Mouse (Mus musculus) heart, postnatal 0 days (tissue): ENCODE data around the gene Nrxn3. TPM values are rescaled to one million over a fixed set of nuclear protein-coding genes. Genes with fewer than 3 reads are reported as not detected.

ENCODE experiments used
- ATAC-seq: fragments of 200-750 bp; cut with Nextera tagmentation; 2 replicates; pipeline ENCODE4 v1.8.0; 2017; ENCODE audit warnings: low read depth, moderate number of reproducible peaks, moderate library complexity; ENCODE audit not compliant: insufficient read depth
- DNase-seq: peaks from one replicate; pipeline ENCODE4 v3.0.0-alpha.2; 2016; ENCODE audit warnings: low spot score
- H3K27ac ChIP-seq: fragments of 300-500 bp; sonication (generic); 2 replicates; pipeline ENCODE4 v1.5.1; 2014; ENCODE audit warnings: low read depth, mild to moderate bottlenecking
- H3K27me3 ChIP-seq: fragments of 300-500 bp; sonication (generic); 2 replicates; pipeline ENCODE4 v1.6.1; 2014; ENCODE audit warnings: low read length, mixed read lengths; ENCODE audit not compliant: control insufficient read depth, insufficient read depth
- H3K36me3 ChIP-seq: fragments of 300-500 bp; sonication (generic); replicated peaks from 2 replicates; pipeline ENCODE4 v1.6.1; 2014; ENCODE audit warnings: low read length, mixed read lengths; ENCODE audit not compliant: control insufficient read depth, insufficient read depth
- H3K4me1 ChIP-seq: fragments of 300-500 bp; sonication (generic); 2 replicates; pipeline ENCODE4 v1.6.1; 2014; ENCODE audit warnings: antibody characterized with exemption; ENCODE audit not compliant: control insufficient read depth, insufficient read depth
- H3K4me2 ChIP-seq: fragments of 300-500 bp; sonication (generic); 2 replicates; pipeline ENCODE4 v1.6.1; 2014; ENCODE audit warnings: low read depth, mild to moderate bottlenecking, low read length, moderate library complexity
- H3K4me3 ChIP-seq: fragments of 300-500 bp; sonication (generic); 2 replicates; pipeline ENCODE4 v1.5.1; 2014; ENCODE audit warnings: low read depth, low read length
- H3K9ac ChIP-seq: fragments of 300-500 bp; sonication (generic); replicated peaks from 2 replicates; pipeline ENCODE4 v1.6.1; 2014; ENCODE audit warnings: low read depth, low read length, mixed read lengths
- H3K9me3 ChIP-seq: fragments of 300-500 bp; sonication (generic); replicated peaks from 2 replicates; pipeline ENCODE4 v1.6.1; 2016; ENCODE audit warnings: low read length; ENCODE audit not compliant: control insufficient read depth
- CTCF ChIP-seq: IDR thresholded peaks from 2 replicates; pipeline ENCODE4 v1.5.1; 2016; ENCODE audit warnings: antibody characterized with exemption, control low read depth, low read depth
- EP300 ChIP-seq: IDR thresholded peaks from 2 replicates; pipeline ENCODE4 v1.6.1; 2016; ENCODE audit warnings: antibody characterized with exemption, low read depth
- WGBS: fragments of 180-500 bp; shearing (Covaris S2); extraction: QIAGEN DNeasy Blood & Tissue Kit; methylation state at CpG from one replicate; pipeline ENCODE4 v1.1.7; 2014; 5-methylcytosine and 5-hydroxymethylcytosine counted together
- polyA plus RNA-seq: library from polyadenylated mRNA; unstranded; fragments of >200 nt; fragmentation: Nextera tagmentation; extraction: Ambion mirVana; gene quantifications from 2 replicates; pipeline ENCODE4 v1.2.1, GENCODE M21; 2015
- total RNA-seq: library from RNA; depleted of rRNA; stranded (reverse); fragments of >200 nt; gene quantifications from 2 replicates; pipeline ENCODE4 v1.2.3, GENCODE M21; 2014; ENCODE audit warnings: low replicate concordance

Nrxn3 gene
- total and polyA plus RNA-seq, 2 experiments from 2014 or later, result 1.0 to 1.8 TPM

DNA sequence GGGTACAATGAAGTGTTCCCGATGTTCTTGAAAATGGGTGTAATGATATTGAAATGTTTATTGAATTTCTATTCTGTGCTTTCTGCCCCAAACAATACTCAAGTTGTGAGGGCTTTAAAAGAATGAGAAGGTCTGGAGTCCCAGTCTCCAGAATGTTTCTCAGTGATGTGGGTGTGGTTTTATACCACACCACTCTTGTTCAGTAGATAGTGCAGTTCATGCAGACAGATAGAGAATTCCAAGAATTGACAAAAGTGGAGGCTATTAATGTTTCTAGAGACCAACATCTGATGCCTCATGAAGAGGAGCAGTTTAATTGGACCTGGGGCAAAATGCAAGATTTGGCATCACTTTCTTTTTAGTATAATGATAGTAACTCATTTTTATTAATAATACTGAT, 302.5 kb downstream of the Nrxn3 start:
- no peak overlapping the region for H3K4me2 ChIP-seq
- no peaks in the 10 kb centered on the region for H3K36me3 ChIP-seq
- no peak overlapping the region for H3K27ac ChIP-seq
- H3K27me3 ChIP-seq, result no peaks in the 10 kb centered on the region
- no peaks in the 10 kb centered on the region for H3K4me1 ChIP-seq
- no peak for ATAC-seq
- H3K4me3 ChIP-seq, result no peak overlapping the region
- no peak for TF ChIP-seq EP300
- no peak for TF ChIP-seq CTCF
- WGBS, result 89% methylated on average over 1 of the region's 1 CpGs
- no peak for DNase-seq
- no peak overlapping the region for H3K9ac ChIP-seq
- no peaks in the 10 kb centered on the region for H3K9me3 ChIP-seq

DNA sequence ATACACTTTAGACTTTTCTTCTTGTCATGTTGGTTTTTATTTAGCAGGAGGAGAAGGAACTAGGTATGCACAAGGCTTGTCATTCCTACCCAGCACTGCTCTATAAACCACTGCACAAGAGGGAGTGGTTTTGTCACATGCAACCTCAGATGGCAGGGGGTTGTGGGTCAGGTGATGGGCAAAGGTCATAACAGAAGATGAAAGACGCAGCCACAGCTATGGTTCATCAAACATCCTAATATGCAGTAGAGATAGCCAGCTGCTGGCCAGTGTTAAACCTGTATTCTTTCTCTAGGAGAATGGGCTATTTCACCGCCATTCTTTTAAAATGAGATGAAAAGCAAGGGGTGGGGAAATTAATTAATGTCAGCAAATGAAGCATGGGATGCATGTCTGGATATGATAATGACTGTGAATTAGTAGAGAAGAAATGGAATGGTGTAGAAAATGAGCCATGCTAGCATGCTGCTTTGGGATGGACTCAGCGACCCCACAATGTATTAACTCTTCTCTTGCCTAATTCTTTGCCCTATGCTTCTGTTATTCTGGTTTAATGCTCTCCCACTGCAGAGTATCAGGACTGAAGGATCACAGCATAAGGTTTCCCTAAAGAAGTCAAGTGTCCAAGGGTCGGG, 313.4 kb downstream of the Nrxn3 start:
- Histone ChIP-seq H3K9ac (no peak overlapping the region), H3K27ac (no peak overlapping the region), H3K9me3 (no peaks in the 10 kb centered on the region), H3K27me3 (no peaks in the 10 kb centered on the region), H3K36me3 (no peaks in the 10 kb centered on the region), H3K4me3 (no peak overlapping the region), H3K4me2 (no peak overlapping the region), H3K4me1 (no peaks in the 10 kb centered on the region)
- no peak for ATAC-seq
- DNase-seq, result no peak
- TF ChIP-seq EP300 (no peak), CTCF (no peak)
- WGBS, result 66% methylated on average over 4 of the region's 4 CpGs

DNA sequence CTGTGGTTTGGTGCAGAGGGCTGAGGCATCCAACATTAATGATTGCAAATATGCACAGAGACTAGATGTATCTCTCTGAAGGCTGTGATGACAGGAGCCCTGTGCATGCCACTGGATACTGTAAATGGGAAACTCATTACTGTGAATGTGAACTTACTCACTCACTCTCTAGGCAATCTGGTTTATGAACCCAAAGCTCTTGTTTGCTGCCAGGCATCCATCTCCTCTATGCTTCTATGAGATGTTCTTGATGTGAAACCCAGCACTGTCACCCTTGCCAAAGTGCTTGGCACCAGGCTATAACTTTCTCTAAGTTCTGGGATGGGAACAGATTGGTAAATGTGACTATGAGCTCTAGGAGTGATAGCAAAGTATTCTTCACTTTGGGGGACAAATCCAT, 317.5 kb downstream of the Nrxn3 start:
- no peaks in the 10 kb centered on the region for H3K9me3 ChIP-seq
- no peaks in the 10 kb centered on the region for H3K4me1 ChIP-seq
- H3K9ac ChIP-seq, result no peak overlapping the region
- no peak overlapping the region for H3K4me2 ChIP-seq
- ATAC-seq (no peak), DNase-seq (no peak)
- TF ChIP-seq EP300 (no peak), CTCF (no peak)
- no peak overlapping the region for H3K4me3 ChIP-seq
- H3K27me3 ChIP-seq, result no peaks in the 10 kb centered on the region
- no peak overlapping the region for H3K27ac ChIP-seq
- H3K36me3 ChIP-seq, result no peaks in the 10 kb centered on the region

DNA sequence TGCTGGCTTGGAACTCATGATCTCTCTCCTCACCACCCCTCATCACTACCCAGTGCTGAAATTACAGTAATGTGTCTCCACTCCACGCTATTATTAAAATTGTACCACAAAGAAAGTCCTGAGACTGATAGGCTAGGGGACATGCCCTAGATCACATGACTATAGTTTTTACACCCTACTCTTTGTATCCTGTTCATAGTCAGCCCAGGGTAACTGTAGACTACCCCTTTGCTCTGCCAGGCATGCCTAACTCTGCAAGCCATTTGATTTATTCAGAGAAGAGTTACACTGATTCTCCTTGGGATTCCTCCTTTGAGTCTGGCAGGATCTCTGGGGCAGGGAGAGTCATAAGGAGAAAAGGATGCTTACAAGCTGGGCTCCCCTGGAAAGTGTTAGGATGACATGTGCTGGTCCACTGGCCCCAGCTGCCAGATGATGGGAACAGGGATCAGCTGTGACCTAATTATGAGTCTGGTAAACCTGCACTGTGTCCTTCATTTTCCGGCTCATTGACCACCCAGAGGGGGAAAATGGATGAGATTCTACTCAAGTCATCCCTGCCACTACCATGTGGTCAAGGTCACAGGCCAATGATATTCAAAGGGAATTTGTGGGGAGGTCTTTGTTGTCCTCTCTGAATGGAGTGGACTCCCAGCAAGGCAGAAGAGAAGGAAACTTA, 318.9 kb downstream of the Nrxn3 start:
- no peaks in the 10 kb centered on the region for H3K36me3 ChIP-seq
- no peaks in the 10 kb centered on the region for H3K27me3 ChIP-seq
- no peak for ATAC-seq
- H3K27ac ChIP-seq, result no peak overlapping the region
- no peaks in the 10 kb centered on the region for H3K4me1 ChIP-seq
- no peak overlapping the region for H3K4me3 ChIP-seq
- H3K9ac ChIP-seq, result no peak overlapping the region
- no peak for DNase-seq
- TF ChIP-seq CTCF (no peak), EP300 (no peak)
- WGBS, result 63% methylated on average over 2 of the region's 2 CpGs
- H3K4me2 ChIP-seq, result no peak overlapping the region
- no peaks in the 10 kb centered on the region for H3K9me3 ChIP-seq

DNA sequence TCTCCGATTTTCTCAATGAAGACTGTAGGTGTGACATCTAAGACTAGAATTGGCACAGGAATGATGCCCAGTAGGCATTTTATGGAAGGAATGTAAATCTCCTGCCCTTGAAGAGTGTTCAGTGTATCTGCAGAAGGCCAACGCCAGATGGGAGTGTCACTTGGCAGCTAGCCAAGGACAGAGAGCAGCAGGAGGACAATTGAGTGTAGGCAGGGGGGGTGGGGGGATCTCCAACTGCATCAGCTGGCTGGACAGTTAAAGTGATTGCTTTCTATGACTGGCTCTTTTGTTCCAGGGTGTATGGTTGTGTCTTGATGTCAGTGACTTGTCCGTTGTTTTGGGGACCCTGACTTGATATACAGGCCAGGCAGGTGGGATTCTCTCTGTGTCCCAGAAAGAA, 326.6 kb downstream of the Nrxn3 start:
- Histone ChIP-seq H3K4me2 (no peak overlapping the region), H3K4me1 (no peaks in the 10 kb centered on the region), H3K36me3 (no peaks in the 10 kb centered on the region), H3K9me3 (no peaks in the 10 kb centered on the region), H3K27me3 (no peaks in the 10 kb centered on the region), H3K9ac (no peak overlapping the region), H3K4me3 (no peak overlapping the region), H3K27ac (no peak overlapping the region)
- TF ChIP-seq EP300 (no peak), CTCF (no peak)
- WGBS, result 22% methylated on average over 3 of the region's 3 CpGs
- DNase-seq (peak; percentile 16), ATAC-seq (no peak)

DNA sequence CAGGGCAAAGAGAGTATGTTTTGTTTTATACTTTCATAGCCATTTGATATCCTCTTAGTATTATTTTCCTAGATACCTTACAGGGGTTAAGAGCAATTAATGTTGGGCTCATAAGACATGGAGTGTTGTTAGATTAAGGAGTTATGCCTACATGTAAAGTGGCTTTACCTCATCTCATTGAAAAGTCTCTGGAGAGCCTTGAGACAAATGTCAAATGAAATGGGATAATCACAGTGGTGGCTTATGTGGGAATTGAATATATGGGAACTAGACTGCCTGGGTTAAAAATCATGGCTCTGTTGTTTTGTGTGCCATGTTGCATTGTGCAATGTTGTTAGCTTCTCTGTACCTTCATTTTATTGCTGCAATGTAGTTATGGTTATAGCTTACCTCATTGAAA, 327.0 kb downstream of the Nrxn3 start:
- no peak for TF ChIP-seq CTCF
- no peak for TF ChIP-seq EP300
- Histone ChIP-seq H3K4me3 (no peak overlapping the region), H3K27me3 (no peaks in the 10 kb centered on the region), H3K27ac (no peak overlapping the region), H3K4me1 (no peaks in the 10 kb centered on the region), H3K4me2 (no peak overlapping the region), H3K36me3 (no peaks in the 10 kb centered on the region), H3K9me3 (no peaks in the 10 kb centered on the region), H3K9ac (no peak overlapping the region)
- DNase-seq (no peak), ATAC-seq (no peak)
